ENCODE assay signal across 8 mouse cellular contexts in the genomic region with DNA sequence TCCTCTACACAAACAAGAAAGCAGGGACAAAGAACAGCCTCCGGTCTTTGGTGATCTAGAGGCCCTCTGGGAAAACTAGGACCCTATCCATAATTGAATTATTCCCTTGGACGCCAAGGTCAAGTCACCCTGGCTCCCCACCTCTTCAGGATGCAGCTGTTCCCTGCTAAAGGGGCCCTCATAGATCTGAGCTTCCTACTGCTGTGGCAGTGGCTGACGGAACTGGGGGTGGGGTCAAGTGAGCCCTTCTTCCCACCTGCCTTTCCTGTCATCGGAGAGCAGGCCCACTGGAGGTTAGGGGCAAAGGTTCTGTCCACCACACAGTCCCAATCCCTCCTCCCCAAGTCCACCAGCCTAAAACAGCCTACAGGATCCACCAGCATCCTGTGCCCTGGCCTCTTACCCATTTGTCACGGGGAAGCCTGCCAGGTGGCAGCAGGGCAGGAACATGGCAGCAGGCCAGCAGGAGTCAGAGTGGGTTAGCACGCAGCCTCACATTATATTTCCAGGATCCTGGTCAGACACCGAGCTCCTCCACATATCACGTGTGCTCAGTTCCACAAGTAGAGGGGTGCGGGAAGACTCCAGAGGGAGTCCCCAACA. TPM values are rescaled to one million over a fixed set of nuclear protein-coding genes. Genes with fewer than 3 reads are reported as not detected.
A peak's percentile ranks its signal among the peaks of the same experiment; 100 is the strongest.
DNase-seq lines count a peak whose midpoint lies in the region; ATAC-seq and TF ChIP-seq lines count a peak whose summit lies in the region.

No protein-coding gene starts in this region.

- peak overlapping the region; percentile 85 for H3K27ac ChIP-seq in cerebellum, adult 2 months (ENCODE audit: insufficient read depth, low read length)
- H3K27ac ChIP-seq in hindbrain, embryonic 16.5 days (ENCODE audit: low read depth, low read length) = peak overlapping the region; percentile 86
- H3K27ac ChIP-seq in liver, embryonic 13.5 days = peak overlapping the region; percentile 72; the same call in 1 of the 2 replicates
- peak overlapping the region; percentile 84 for H3K27ac ChIP-seq in neural tube, embryonic 12.5 days

- peak overlapping the region; percentile 9 for H3K4me3 ChIP-seq in cerebellum, adult 2 months (replicated peaks; ENCODE audit: insufficient read depth, low read depth, low read length)
- no peak overlapping the region for H3K4me3 ChIP-seq in hindbrain, embryonic 16.5 days (ENCODE audit: low read length)
- H3K4me3 ChIP-seq in liver, embryonic 13.5 days (replicated peaks) = no peak overlapping the region
- no peak overlapping the region for H3K4me3 ChIP-seq in neural tube, embryonic 12.5 days

- H3K4me2 ChIP-seq in hindbrain, embryonic 16.5 days (ENCODE audit: low read length) = peak overlapping the region; percentile 51
- peak overlapping the region; percentile 66 for H3K4me2 ChIP-seq in liver, embryonic 13.5 days
- H3K4me2 ChIP-seq in neural tube, embryonic 12.5 days (replicated peaks) = peak overlapping the region; percentile 52

- 11% methylated on average over 9 of the region's 9 CpGs for WGBS in cerebellum, adult 2 months
- WGBS in hindbrain, embryonic 16.5 days = 26% methylated on average over 9 of the region's 9 CpGs
- WGBS in liver, embryonic 13.5 days (ENCODE audit: insufficient replicate concordance) = 41% methylated on average over 9 of the region's 9 CpGs
- WGBS in neural tube, embryonic 12.5 days = 43% methylated on average over 9 of the region's 9 CpGs

- TF ChIP-seq POLR2A in cerebellum, adult 2 months (IDR thresholded peaks at IDR 0.05; ENCODE audit: borderline replicate concordance, insufficient read depth, low read length) = no peak

- peak overlapping the region; percentile 51; the same call in 1 of the 2 replicates for H3K9ac ChIP-seq in hindbrain, embryonic 16.5 days (ENCODE audit: low read depth, low read length)
- H3K9ac ChIP-seq in liver, embryonic 13.5 days = peak overlapping the region; percentile 56
- H3K9ac ChIP-seq in neural tube, embryonic 12.5 days = peak overlapping the region; percentile 27; the same call in 1 of the 2 replicates

- H3K27me3 ChIP-seq in cerebellum, adult 2 months (ENCODE audit: control insufficient read depth, insufficient read depth, low read length) = no peaks in the 10 kb centered on the region
- no peaks in the 10 kb centered on the region for H3K27me3 ChIP-seq in hindbrain, embryonic 16.5 days (replicated peaks; ENCODE audit: control insufficient read depth, insufficient read depth, low read length)
- H3K27me3 ChIP-seq in liver, embryonic 13.5 days = no peaks in the 10 kb centered on the region
- no peaks in the 10 kb centered on the region for H3K27me3 ChIP-seq in neural tube, embryonic 12.5 days (replicated peaks)

- peak; percentile 73 for DNase-seq in adrenal gland, adult 2 months
- peak; percentile 96 for DNase-seq in cerebellum, adult 2 months
- DNase-seq in gastrocnemius, postnatal 14 days = peak; percentile 63
- no peak for DNase-seq in liver, embryonic 13.5 days
- no peak for DNase-seq in right cerebral cortex, postnatal 25 days

- intact Hi-C loops in gastrocnemius, postnatal 14 days (cut with DNase I; ENCODE audit: low total_unique reads) = no loop called here

- H3K9me3 ChIP-seq in hindbrain, embryonic 16.5 days (ENCODE audit: control insufficient read depth, low read length) = no peaks in the 10 kb centered on the region
- H3K9me3 ChIP-seq in liver, embryonic 13.5 days (replicated peaks) = no peaks in the 10 kb centered on the region
- H3K9me3 ChIP-seq in neural tube, embryonic 12.5 days = no peaks in the 10 kb centered on the region

- H3K36me3 ChIP-seq in hindbrain, embryonic 16.5 days (ENCODE audit: control insufficient read depth, insufficient read depth, low read length) = no peaks in the 10 kb centered on the region
- no peaks in the 10 kb centered on the region for H3K36me3 ChIP-seq in liver, embryonic 13.5 days
- peaks cover 5% of the 10 kb centered on the region; the same call in 1 of the 2 replicates for H3K36me3 ChIP-seq in neural tube, embryonic 12.5 days

- peaks cover 65% of the 10 kb centered on the region for H3K4me1 ChIP-seq in cerebellum, adult 2 months (ENCODE audit: control insufficient read depth, insufficient read depth, low read length)
- peaks cover 39% of the 10 kb centered on the region for H3K4me1 ChIP-seq in hindbrain, embryonic 16.5 days (ENCODE audit: control insufficient read depth, insufficient read depth, low read depth, low read length)
- peaks cover 45% of the 10 kb centered on the region for H3K4me1 ChIP-seq in liver, embryonic 13.5 days (replicated peaks)
- peaks cover 60% of the 10 kb centered on the region for H3K4me1 ChIP-seq in neural tube, embryonic 12.5 days

- 0 out of 2 replicates have a peak, but pooled peaks have one; percentile 13 for ATAC-seq in hindbrain, embryonic 16.5 days
- peak; percentile 34; the same call in 1 of the 2 replicates for ATAC-seq in liver, embryonic 13.5 days (ENCODE audit: low read depth)
- ATAC-seq in neural tube, embryonic 12.5 days (ENCODE audit: low FRiP score, low read depth) = peak; percentile 14; the same call in 1 of the 2 replicates
- no peak for ATAC-seq in monocyte, adult 5-6 weeks (replicated peaks; ENCODE audit: insufficient number of reproducible peaks, low FRiP score, low TSS enrichment, poor library complexity, severe bottlenecking)

- no peak for TF ChIP-seq CTCF in cerebellum, adult 2 months (IDR thresholded peaks at IDR 0.05; ENCODE audit: borderline replicate concordance, insufficient read depth, low read depth, low read length)

RNA-seq across cellular contexts. Expression of a gene that starts 12.3 kb away (rescaled TPM):
- total RNA-seq in adrenal gland, adult 2 months (2021) = 10 to 100 TPM; 12.8 to 24.5 TPM
- 6.2 and 7.3 TPM in 2 replicates for polyA plus RNA-seq in adrenal gland, adult 2 months (2012; rRNA removed)
- polyA plus RNA-seq in cerebellum, adult 2 months (2012; rRNA removed) = 32.5 and 37.8 TPM in 2 replicates
- 10 to 100 TPM; 14.3 to 18.5 TPM for total RNA-seq in gastrocnemius, postnatal 14 days (2021)
- polyA plus RNA-seq in hindbrain, embryonic 16.5 days (2015; fragmentation: Nextera tagmentation; extraction: Ambion mirVana) = 47.9 and 54.9 TPM in 2 replicates
- polyA plus RNA-seq in liver, embryonic 13.5 days (2015; fragmentation: Nextera tagmentation; extraction: Ambion mirVana) = 1.5 and 1.6 TPM in 2 replicates
- 26.0 and 38.1 TPM in 2 replicates for polyA plus RNA-seq in neural tube, embryonic 12.5 days (2016; fragmentation: Nextera tagmentation; extraction: Ambion mirVana)
- total RNA-seq in monocyte, adult 5-6 weeks (2017) = 0.21 to 0.86 TPM (median 0.49 TPM) in 3 replicates

RNA-seq across cellular contexts. Expression of a gene that starts 12.4 kb away (rescaled TPM):
- total RNA-seq in adrenal gland, adult 2 months (2021) = under 1 TPM; 0.26 to 0.83 TPM
- 0.34 and 1.1 TPM in 2 replicates for polyA plus RNA-seq in adrenal gland, adult 2 months (2012; rRNA removed)
- polyA plus RNA-seq in cerebellum, adult 2 months (2012; rRNA removed) = 1.9 and 2.4 TPM in 2 replicates
- total RNA-seq in gastrocnemius, postnatal 14 days (2021) = not detected
- 16.5 and 17.2 TPM in 2 replicates for polyA plus RNA-seq in hindbrain, embryonic 16.5 days (2015; fragmentation: Nextera tagmentation; extraction: Ambion mirVana)
- polyA plus RNA-seq in liver, embryonic 13.5 days (2015; fragmentation: Nextera tagmentation; extraction: Ambion mirVana) = 1.4 and 1.8 TPM in 2 replicates
- 11.5 and 18.0 TPM in 2 replicates for polyA plus RNA-seq in neural tube, embryonic 12.5 days (2016; fragmentation: Nextera tagmentation; extraction: Ambion mirVana)
- total RNA-seq in monocyte, adult 5-6 weeks (2017) = 0.96 to 2.3 TPM (median 1.8 TPM) in 3 replicates

RNA-seq across cellular contexts. Expression of a gene that starts 51.7 kb away (rescaled TPM):
- 100 to 1,000 TPM; 119 to 123 TPM for total RNA-seq in adrenal gland, adult 2 months (2021)
- 363 and 377 TPM in 2 replicates for polyA plus RNA-seq in adrenal gland, adult 2 months (2012; rRNA removed)
- 233 and 246 TPM in 2 replicates for polyA plus RNA-seq in cerebellum, adult 2 months (2012; rRNA removed)
- 10 to 100 TPM; 79.1 to 81.6 TPM for total RNA-seq in gastrocnemius, postnatal 14 days (2021)
- 121 and 131 TPM in 2 replicates for polyA plus RNA-seq in hindbrain, embryonic 16.5 days (2015; fragmentation: Nextera tagmentation; extraction: Ambion mirVana)
- polyA plus RNA-seq in liver, embryonic 13.5 days (2015; fragmentation: Nextera tagmentation; extraction: Ambion mirVana) = 17.9 and 21.1 TPM in 2 replicates
- polyA plus RNA-seq in neural tube, embryonic 12.5 days (2016; fragmentation: Nextera tagmentation; extraction: Ambion mirVana) = 40.9 and 43.0 TPM in 2 replicates
- 8.7 to 20.4 TPM (median 12.8 TPM) in 3 replicates for total RNA-seq in monocyte, adult 5-6 weeks (2017)

Comparison
In these comparisons a context has a peak if more than half of its experiments do, and no peak if none do; other contexts are left out.
1. DNase-seq: peak in adrenal gland, adult 2 months (single experiment), cerebellum, adult 2 months (2 of 2) and gastrocnemius, postnatal 14 days (single experiment); none in liver, embryonic 13.5 days (single experiment) and right cerebral cortex, postnatal 25 days (single experiment).
2. Peak in every context shown above with its lines, with median percentiles within 50 percentile points of each other: H3K27ac ChIP-seq, H3K4me2 ChIP-seq and H3K9ac ChIP-seq.